Mouse (Mus musculus) olfactory bulb, adult 2 months (tissue): ENCODE measurements around the gene Dda1. TPM values are rescaled to one million over a fixed set of nuclear protein-coding genes. Genes with fewer than 3 reads are reported as not detected.

Source experiments
- H3K27ac ChIP-seq: fragments of 200-500 bp; 2 replicates; pipeline ENCODE4 v1.5.1; 2012; ENCODE audit warnings: low read depth, low read length; ENCODE audit not compliant: insufficient read depth
- H3K4me1 ChIP-seq: fragments of 200-500 bp; 2 replicates; pipeline ENCODE4 v1.6.1; 2012; ENCODE audit warnings: low read length; ENCODE audit not compliant: control insufficient read depth, insufficient read depth
- H3K4me3 ChIP-seq: fragments of 200-500 bp; 2 replicates; pipeline ENCODE4 v1.5.1; 2012; ENCODE audit warnings: mild to moderate bottlenecking, low read depth, low read length, moderate library complexity; ENCODE audit not compliant: insufficient read depth
- CTCF ChIP-seq: fragments of 200-500 bp; IDR thresholded peaks from 2 replicates; pipeline ENCODE4 v1.5.1; 2012; ENCODE audit warnings: low read depth, mild to moderate bottlenecking, low read length, moderate library complexity; ENCODE audit not compliant: insufficient read depth
- POLR2A ChIP-seq: fragments of 200-500 bp; IDR thresholded peaks from 2 replicates; pipeline ENCODE4 v1.6.1; 2012; ENCODE audit warnings: mild to moderate bottlenecking, low read depth, low read length, moderate library complexity; ENCODE audit not compliant: insufficient read depth
- WGBS: fragments of 180-500 bp; shearing (Covaris S2); methylation state at CpG from one replicate; pipeline ENCODE4 v1.1.7; 2018; 5-methylcytosine and 5-hydroxymethylcytosine counted together
- polyA plus RNA-seq: library from polyadenylated mRNA; stranded (reverse); fragments of >200 nt; gene quantifications from 2 replicates; pipeline ENCODE4 v1.2.4, GENCODE M21; 2012; ENCODE audit warnings: low replicate concordance; ENCODE audit not compliant: missing spikeins, insufficient read depth, insufficient read length

Dda1 gene
- polyA plus RNA-seq, 1 experiment: not detected

- Histone ChIP-seq H3K4me3 (no peak overlapping the region), H3K27ac (no peak overlapping the region), H3K4me1 (peaks cover 35% of the 10 kb centered on the region)
- WGBS: 89% methylated on average over 18 of the region's 18 CpGs
- TF ChIP-seq POLR2A: no peak
- TF ChIP-seq CTCF: no peak
Measured at GRCm38 (mm10) chr8:71474344-71474743, 5.3 kb downstream of the Dda1 start.

- H3K4me3 ChIP-seq: no peak overlapping the region
- TF ChIP-seq CTCF: no peak
- no peak for TF ChIP-seq POLR2A
- H3K4me1 ChIP-seq: peaks cover 29% of the 10 kb centered on the region
- no peak overlapping the region for H3K27ac ChIP-seq
- WGBS: 84% methylated on average over 25 of the region's 25 CpGs
Measured at GRCm38 (mm10) chr8:71474785-71475701, 6.0 kb downstream of the Dda1 start.

- no peak for TF ChIP-seq POLR2A
- TF ChIP-seq CTCF: no peak
- WGBS: 26% methylated on average over 4 of the region's 4 CpGs
- H3K27ac ChIP-seq: peak overlapping the region; percentile 73; the same call in 1 of the 2 replicates
- peaks cover 23% of the 10 kb centered on the region for H3K4me1 ChIP-seq
- H3K4me3 ChIP-seq: peak overlapping the region; percentile 57; the same call in 1 of the 2 replicates
Measured at GRCm38 (mm10) chr8:71475702-71476075, 6.7 kb downstream of the Dda1 start.

GRCm38 (mm10) chr8:71476099-71476940 lies 7.3 kb downstream of the Dda1 start:
- TF ChIP-seq POLR2A (peak; percentile 16; the same call in 1 of the 2 replicates), CTCF (no peak)
- Histone ChIP-seq H3K4me3 (peak overlapping the region; percentile 57), H3K4me1 (peaks cover 17% of the 10 kb centered on the region)

GRCm38 (mm10) chr8:71477196-71477845 lies 8.3 kb downstream of the Dda1 start:
- Histone ChIP-seq H3K4me1 (peaks cover 17% of the 10 kb centered on the region), H3K27ac (no peak overlapping the region), H3K4me3 (peak overlapping the region; percentile 8; the same call in 1 of the 2 replicates)
- no peak for TF ChIP-seq POLR2A
- TF ChIP-seq CTCF: no peak
- 46% methylated on average over 14 of the region's 14 CpGs for WGBS

More at GRCm38 (mm10) chr8:71476099-71476940, 7.3 kb downstream of the Dda1 start:
- under 1% methylated on average over 109 of the region's 121 CpGs for WGBS
- peak overlapping the region; percentile 73 for H3K27ac ChIP-seq

- TF ChIP-seq CTCF (no peak), POLR2A (no peak)
- WGBS: 91% methylated on average over 11 of the region's 11 CpGs
- Histone ChIP-seq H3K27ac (no peak overlapping the region), H3K4me3 (no peak overlapping the region), H3K4me1 (peaks cover 17% of the 10 kb centered on the region)
Measured at GRCm38 (mm10) chr8:71478943-71479342, 9.9 kb downstream of the Dda1 start.

GRCm38 (mm10) chr8:71483932-71484331 lies 14.9 kb downstream of the Dda1 start:
- H3K4me3 ChIP-seq: no peak overlapping the region
- no peak for TF ChIP-seq CTCF
- no peak for TF ChIP-seq POLR2A
- no peak overlapping the region for H3K27ac ChIP-seq
- 60% methylated on average over 8 of the region's 8 CpGs for WGBS
- peaks cover 18% of the 10 kb centered on the region for H3K4me1 ChIP-seq

- H3K4me3 ChIP-seq: peak overlapping the region; percentile 95
- WGBS: 92% methylated on average over 19 of the region's 19 CpGs
- TF ChIP-seq POLR2A: no peak
- no peak for TF ChIP-seq CTCF
- H3K27ac ChIP-seq: no peak overlapping the region
- peaks cover 22% of the 10 kb centered on the region for H3K4me1 ChIP-seq
Measured at GRCm38 (mm10) chr8:71484736-71485135, 15.7 kb downstream of the Dda1 start.
